Mouse (Mus musculus): ENCODE results near the gene Gm5726.
"Not testable (repeated sequence)": the region's sequence is repeated elsewhere in the genome, so short reads cannot be mapped to it uniquely, and the experiment has no call there.

The Gm5726 gene

DNA sequence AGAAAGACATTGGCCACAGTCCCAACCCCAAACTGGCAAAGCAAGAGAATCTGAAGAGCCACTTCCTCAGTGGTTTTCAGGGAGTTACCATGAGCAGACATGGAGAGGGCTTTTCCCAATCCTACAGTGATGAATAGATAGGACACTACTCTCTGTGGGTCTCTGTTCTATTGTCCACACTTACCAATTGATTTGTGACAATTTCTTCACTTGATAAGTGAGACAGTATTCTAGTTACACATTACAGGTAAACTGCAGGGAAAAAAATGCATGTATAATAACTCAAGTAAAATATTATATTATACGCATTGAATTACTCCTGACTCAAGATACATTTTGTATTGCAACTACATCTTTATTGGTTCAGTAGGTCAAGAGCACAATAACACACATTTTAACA, at the start of gene Gm5726:
Gene Gm5726, minus strand, starts transcription at position 101 of the 400 bp plus-strand sequence.
- not testable (repeated sequence) for DNase-seq (ENCODE audit: low spot score in 2 of 2)

DNA sequence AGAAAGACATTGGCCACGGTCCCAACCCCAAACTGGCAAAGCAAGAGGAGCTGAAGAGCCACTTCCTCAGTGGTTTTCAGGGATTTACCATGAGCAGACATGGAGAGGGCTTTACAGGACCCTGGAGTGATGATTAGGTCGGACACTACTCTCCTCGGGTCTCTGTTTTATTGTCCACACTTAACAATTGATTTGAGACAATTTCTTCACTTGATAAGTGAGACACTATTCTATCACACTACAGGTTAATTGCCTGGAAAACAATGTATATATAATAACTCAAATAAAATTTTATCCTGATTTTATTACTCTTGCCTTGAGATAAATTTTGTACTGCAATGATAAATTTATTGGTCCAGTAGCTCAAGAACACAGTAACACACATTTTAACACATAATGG, 30.6 kb upstream of the Gm5726 start, which contains the start of gene Gm4141:
Gene Gm4141, minus strand, starts transcription at position 101 of the 400 bp plus-strand sequence.
- not testable (repeated sequence) for DNase-seq (ENCODE audit: low spot score in 2 of 2)

DNA sequence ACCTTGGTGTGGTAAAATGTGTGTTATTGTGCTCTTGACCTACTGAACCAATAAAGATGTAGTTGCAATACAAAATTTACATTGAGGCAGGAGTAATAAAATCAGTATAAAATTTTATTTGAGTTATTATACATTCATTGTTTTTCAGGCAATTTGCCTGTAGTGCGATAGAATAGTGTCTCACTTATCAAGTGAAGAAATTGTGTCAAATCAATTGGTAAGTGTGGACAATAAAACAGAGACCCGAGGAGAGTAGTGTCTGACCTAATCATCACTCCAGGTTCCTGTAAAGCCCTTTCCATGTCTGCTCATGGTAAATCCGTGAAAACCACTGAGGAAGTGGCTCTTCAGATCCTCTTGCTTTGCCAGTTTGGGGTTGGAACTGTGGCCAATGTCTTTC, 12.0 kb downstream of the Gm5726 start, which contains the start of gene Vmn1r104:
Gene Vmn1r104, plus strand, starts transcription at position 301 of the 400 bp plus-strand sequence.
- DNase-seq (ENCODE audit: low spot score in 2 of 2): not testable (repeated sequence)

DNA sequence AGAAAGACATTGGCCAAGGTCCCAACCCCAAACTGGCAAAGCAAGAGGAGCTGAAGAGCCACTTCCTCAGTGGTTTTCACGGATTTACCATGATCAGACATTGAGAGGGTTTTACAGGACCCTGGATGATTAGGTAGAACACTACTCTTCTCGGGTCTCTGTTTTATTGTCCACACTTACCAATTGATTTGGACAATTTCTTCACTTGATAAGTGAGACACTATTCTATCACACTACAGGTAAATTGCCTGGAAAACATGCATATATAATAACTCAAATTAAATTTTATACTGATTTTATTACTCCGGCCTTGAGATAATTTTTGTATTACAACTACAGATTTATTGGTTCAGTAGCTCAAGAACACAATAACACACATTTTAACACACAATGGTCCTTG, 35.1 kb downstream of the Gm5726 start, which contains the start of gene Vmn1r103:
Gene Vmn1r103, minus strand, starts transcription at position 101 of the 400 bp plus-strand sequence.
- DNase-seq (ENCODE audit: low spot score in 2 of 2): not testable (repeated sequence)
